Mouse (Mus musculus): Measurements from ENCODE around the gene Plcb4. TPM values are rescaled to one million over a fixed set of nuclear protein-coding genes. Genes with fewer than 3 reads are reported as not detected.

The Plcb4 gene
- total and polyA plus RNA-seq, 3 experiments, result not detected

GRCm38 (mm10) chr2:135811453-135812101, 152.8 kb downstream of the Plcb4 start:
- Histone ChIP-seq H3K4me2 (ENCODE audit: insufficient read depth, low read depth, poor library complexity, severe bottlenecking) (no peak overlapping the region), H3K9ac (ENCODE audit: insufficient read depth, low read depth) (no peak overlapping the region), H3K27me3 (replicated peaks) (no peaks in the 10 kb centered on the region), H3K79me2 (replicated peaks; ENCODE audit: control insufficient read depth, extremely low read depth, insufficient read depth, poor library complexity, severe bottlenecking) (no peaks in the 10 kb centered on the region), H3K4me1 (ENCODE audit: control insufficient read depth in 1 of 2, insufficient read depth in 2 of 2) (no peaks in the 10 kb centered on the region), H3K36me3 (replicated peaks in 1 of 2; ENCODE audit: control insufficient read depth in 1 of 2, insufficient read depth in 1 of 2, low read length in 1 of 2) (no peaks in the 10 kb centered on the region), H3K27ac (ENCODE audit: insufficient read depth, low read depth) (no peak overlapping the region), H3K4me3 (replicated peaks in 1 of 3; ENCODE audit: low read depth in 2 of 3, low read length in 2 of 3, poor library complexity in 1 of 3) (no peak overlapping the region), H3K9me3 (replicated peaks; ENCODE audit: low read length) (peaks cover 67% of the 10 kb centered on the region)
- dilution Hi-C loops (cut with MboI; ENCODE audit: extremely low pct_ligation_motif_present, extremely low pct_unique_long_range_greater_than_20kb, low sequenced_read_pairs), result no loop called here
- in situ Hi-C loops (cut with MboI; ENCODE audit: low pct_ligation_motif_present, low pct_unique_long_range_greater_than_20kb, low sequenced_read_pairs), result no loop called here
- TF ChIP-seq ZMIZ1 (IDR thresholded peaks at IDR 0.05; ENCODE audit: low read depth, low read length) (no peak), UBTF (IDR thresholded peaks at IDR 0.05; ENCODE audit: low read depth, low read length) (no peak), MEF2A (IDR thresholded peaks at IDR 0.05; ENCODE audit: borderline replicate concordance, low read depth, low read length) (no peak), JUN (IDR thresholded peaks at IDR 0.05; ENCODE audit: insufficient read depth, low read depth, low read length) (no peak), CHD2 (IDR thresholded peaks at IDR 0.05; ENCODE audit: low read length) (no peak)
- no peak for DNase-seq (ENCODE audit: extremely low read depth)

GRCm38 (mm10) chr2:135812701-135813246, 154.0 kb downstream of the Plcb4 start:
- in situ Hi-C loops (cut with MboI; ENCODE audit: low pct_ligation_motif_present, low pct_unique_long_range_greater_than_20kb, low sequenced_read_pairs) (no loop called here), dilution Hi-C loops (cut with MboI; ENCODE audit: extremely low pct_ligation_motif_present, extremely low pct_unique_long_range_greater_than_20kb, low sequenced_read_pairs) (no loop called here)
- no peak for TF ChIP-seq POLR2A (IDR thresholded peaks at IDR 0.05; ENCODE audit: low read depth, low read length)
- H3K4me2 ChIP-seq (ENCODE audit: insufficient read depth, low read depth, poor library complexity, severe bottlenecking), result no peak overlapping the region
- H3K4me3 ChIP-seq (replicated peaks in 1 of 3; ENCODE audit: low read depth in 2 of 3, low read length in 2 of 3, poor library complexity in 1 of 3), result no peak overlapping the region
- peaks cover 67% of the 10 kb centered on the region for H3K9me3 ChIP-seq (replicated peaks; ENCODE audit: low read length)
- no peaks in the 10 kb centered on the region for H3K27me3 ChIP-seq (replicated peaks)
- H3K4me1 ChIP-seq (ENCODE audit: control insufficient read depth in 1 of 2, insufficient read depth in 2 of 2), result no peaks in the 10 kb centered on the region
- no peaks in the 10 kb centered on the region for H3K36me3 ChIP-seq (replicated peaks in 1 of 2; ENCODE audit: control insufficient read depth in 1 of 2, insufficient read depth in 1 of 2, low read length in 1 of 2)
- no peaks in the 10 kb centered on the region for H3K79me2 ChIP-seq (replicated peaks; ENCODE audit: control insufficient read depth, extremely low read depth, insufficient read depth, poor library complexity, severe bottlenecking)
- H3K9ac ChIP-seq (ENCODE audit: insufficient read depth, low read depth), result no peak overlapping the region
- DNase-seq (ENCODE audit: extremely low read depth), result no peak
- no peak overlapping the region for H3K27ac ChIP-seq (ENCODE audit: insufficient read depth, low read depth)

DNA sequence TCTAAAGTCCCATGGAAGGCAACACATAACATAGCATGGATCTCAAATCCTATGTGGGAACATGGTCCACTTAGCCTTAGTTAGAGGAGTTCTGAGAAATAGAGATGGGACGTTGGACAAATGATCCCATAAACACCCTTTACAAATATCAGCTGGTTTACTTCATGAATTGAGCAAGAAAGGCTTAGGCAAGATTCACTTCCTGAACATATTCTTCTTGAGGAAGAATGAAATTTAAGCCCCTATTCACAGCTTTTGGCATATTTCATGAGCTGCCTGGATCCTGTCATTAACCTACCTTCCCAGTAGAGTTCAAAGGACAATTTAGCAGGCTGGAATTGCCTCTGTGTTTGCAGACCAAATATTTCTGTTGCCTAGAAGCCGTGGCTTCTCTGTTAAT, 161.9 kb downstream of the Plcb4 start:
- TF ChIP-seq SIN3A (IDR thresholded peaks at IDR 0.05; ENCODE audit: low read length) (no peak), BHLHE40 (IDR thresholded peaks at IDR 0.05; ENCODE audit: low read depth, low read length) (no peak), NELFE (IDR thresholded peaks at IDR 0.05; ENCODE audit: low read depth, low read length) (no peak), PAX5 (IDR thresholded peaks at IDR 0.05; ENCODE audit: low read length) (no peak), CHD1 (IDR thresholded peaks at IDR 0.05; ENCODE audit: low read depth, low read length) (no peak), JUN (IDR thresholded peaks at IDR 0.05; ENCODE audit: insufficient read depth, low read depth, low read length) (no peak)

More for the DNA sequence above, 161.9 kb downstream of the Plcb4 start:
- dilution Hi-C loops (cut with MboI; ENCODE audit: extremely low pct_ligation_motif_present, extremely low pct_unique_long_range_greater_than_20kb, low sequenced_read_pairs) (no loop called here), in situ Hi-C loops (cut with MboI; ENCODE audit: low pct_ligation_motif_present, low pct_unique_long_range_greater_than_20kb, low sequenced_read_pairs) (no loop called here)
- H3K27ac ChIP-seq (ENCODE audit: insufficient read depth, low read depth), result no peak overlapping the region
- no peak overlapping the region for H3K9ac ChIP-seq (ENCODE audit: insufficient read depth, low read depth)
- peaks cover 60% of the 10 kb centered on the region for H3K9me3 ChIP-seq (replicated peaks; ENCODE audit: low read length)
- no peaks in the 10 kb centered on the region for H3K79me2 ChIP-seq (replicated peaks; ENCODE audit: control insufficient read depth, extremely low read depth, insufficient read depth, poor library complexity, severe bottlenecking)
- no peaks in the 10 kb centered on the region for H3K4me1 ChIP-seq (ENCODE audit: control insufficient read depth in 1 of 2, insufficient read depth in 2 of 2)
- no peaks in the 10 kb centered on the region for H3K36me3 ChIP-seq (replicated peaks in 1 of 2; ENCODE audit: control insufficient read depth in 1 of 2, insufficient read depth in 1 of 2, low read length in 1 of 2)
- no peak overlapping the region for H3K4me3 ChIP-seq (replicated peaks in 1 of 3; ENCODE audit: low read depth in 2 of 3, low read length in 2 of 3, poor library complexity in 1 of 3)
- H3K27me3 ChIP-seq (replicated peaks), result no peaks in the 10 kb centered on the region
- no peak for DNase-seq (ENCODE audit: extremely low read depth)
- H3K4me2 ChIP-seq (ENCODE audit: insufficient read depth, low read depth, poor library complexity, severe bottlenecking), result no peak overlapping the region

Measured in CH12.LX (cell line).